Mouse (Mus musculus) cortical plate, adult 2 months (tissue): ENCODE data around the gene Serinc3.
"Not testable (repeated sequence)": the region's sequence is repeated elsewhere in the genome, so short reads cannot be mapped to it uniquely, and the experiment has no call there.

ENCODE experiments used
- CTCF ChIP-seq: fragments of 200-500 bp; IDR thresholded peaks from 2 replicates; pipeline ENCODE4 v1.5.1; 2011; ENCODE audit warnings: mild to moderate bottlenecking, control low read depth, low read length; ENCODE audit not compliant: insufficient read depth; ENCODE audit errors: extremely low read depth
- POLR2A ChIP-seq: fragments of 200-500 bp; IDR thresholded peaks from 2 replicates; pipeline ENCODE4 v1.6.1; 2011; ENCODE audit warnings: mild to moderate bottlenecking, low read length, control low read depth; ENCODE audit not compliant: insufficient read depth; ENCODE audit errors: extremely low read depth

GRCm38 (mm10) chr2:163621401-163621800, 23.5 kb downstream of the Serinc3 start:
- not testable (repeated sequence) for TF ChIP-seq CTCF, POLR2A
